Mouse (Mus musculus) myocyte (in vitro differentiated cells): ENCODE results near the gene Avpr2. TPM values are rescaled to one million over a fixed set of nuclear protein-coding genes. Genes with fewer than 3 reads are reported as not detected.

Experiments used
- H3K27me3 ChIP-seq: one replicate; pipeline ENCODE4 v1.6.1; 2011; ENCODE audit not compliant: control insufficient read depth, insufficient read depth, insufficient read length
- H3K36me3 ChIP-seq: one replicate; pipeline ENCODE4 v1.6.1; 2011; ENCODE audit not compliant: control insufficient read depth, insufficient read depth
- H3K4me2 ChIP-seq: one replicate; pipeline ENCODE4 v1.6.1; 2011; ENCODE audit warnings: low read depth, control low read depth
- H3K4me3 ChIP-seq: one replicate; pipeline ENCODE4 v1.5.1; 2011; ENCODE audit warnings: mild to moderate bottlenecking, control low read depth, moderate library complexity
- H3K79me2 ChIP-seq: one replicate; pipeline ENCODE4 v1.6.1; 2011; ENCODE audit not compliant: control insufficient read depth, insufficient read depth
- H3ac ChIP-seq: one replicate; pipeline ENCODE4 v1.6.1; 2011; ENCODE audit not compliant: control insufficient read depth, insufficient read length
- CEBPB ChIP-seq: IDR thresholded peaks from 2 replicates; pipeline ENCODE4 v1.6.1; 2011; ENCODE audit warnings: mild to moderate bottlenecking, moderate library complexity; ENCODE audit not compliant: poor library complexity, insufficient read depth, severe bottlenecking
- E2F4 ChIP-seq: IDR thresholded peaks from one replicate; pipeline ENCODE4 v1.6.1; 2011; ENCODE audit warnings: mild to moderate bottlenecking, control low read depth, moderate library complexity; ENCODE audit not compliant: insufficient read depth
- MAX ChIP-seq: IDR thresholded peaks from one replicate; pipeline ENCODE4 v1.6.1; 2011; ENCODE audit warnings: low read depth, mild to moderate bottlenecking, control low read depth
- MYOD1 ChIP-seq, 3 experiments: IDR thresholded peaks; one replicate each; pipeline ENCODE4 v1.6.1; 2011; ENCODE audit warnings: control low read depth in 2 of 3, low read depth in 2 of 3, mild to moderate bottlenecking in 2 of 3, moderate library complexity in 1 of 3; ENCODE audit not compliant: insufficient read length in 2 of 3, control insufficient read depth in 1 of 3
- MYOG ChIP-seq, 3 experiments: IDR thresholded peaks; one replicate each; pipeline ENCODE4 v1.6.1; 2011; ENCODE audit warnings: control low read depth in 2 of 3, low read depth in 2 of 3, mild to moderate bottlenecking in 2 of 3; ENCODE audit not compliant: insufficient read length in 2 of 3, control insufficient read depth in 1 of 3, insufficient read depth in 1 of 3
- POLR2A ChIP-seq: IDR thresholded peaks from one replicate; pipeline ENCODE4 v1.6.1; 2011; ENCODE audit warnings: low read depth, mild to moderate bottlenecking, control low read depth, moderate library complexity; ENCODE audit not compliant: insufficient read length
- POLR2AphosphoS2 ChIP-seq: IDR thresholded peaks from one replicate; pipeline ENCODE4 v1.6.1; 2011; ENCODE audit warnings: low read depth, control low read depth; ENCODE audit not compliant: insufficient read length
- REST ChIP-seq: IDR thresholded peaks from one replicate; pipeline ENCODE4 v1.6.1; 2011; ENCODE audit warnings: mild to moderate bottlenecking, control low read depth, moderate library complexity; ENCODE audit not compliant: insufficient read depth, insufficient read length
- SRF ChIP-seq: IDR thresholded peaks from one replicate; pipeline ENCODE4 v1.6.1; 2011; ENCODE audit warnings: low read depth; ENCODE audit not compliant: control insufficient read depth, insufficient read length
- TCF12 ChIP-seq: IDR thresholded peaks from one replicate; pipeline ENCODE4 v1.6.1; 2011; ENCODE audit warnings: mild to moderate bottlenecking, control low read depth; ENCODE audit not compliant: poor library complexity, insufficient read depth, severe bottlenecking
- TCF3 ChIP-seq: IDR thresholded peaks from one replicate; pipeline ENCODE4 v1.6.1; 2011; ENCODE audit warnings: low read depth, control low read depth; ENCODE audit not compliant: insufficient read length
- USF1 ChIP-seq: IDR thresholded peaks from one replicate; pipeline ENCODE4 v1.6.1; 2011; ENCODE audit warnings: low read depth, mild to moderate bottlenecking, control low read depth, moderate library complexity
- polyA plus RNA-seq: library from polyadenylated mRNA; unstranded; fragments of >200 nt; fragmentation: generic; extraction: Trizol; gene quantifications from one replicate; pipeline ENCODE4 v1.2.1, GENCODE M21; 2012; ENCODE audit warnings: missing spikeins

The Avpr2 gene
- polyA plus RNA-seq, 1 experiment: not detected

DNA sequence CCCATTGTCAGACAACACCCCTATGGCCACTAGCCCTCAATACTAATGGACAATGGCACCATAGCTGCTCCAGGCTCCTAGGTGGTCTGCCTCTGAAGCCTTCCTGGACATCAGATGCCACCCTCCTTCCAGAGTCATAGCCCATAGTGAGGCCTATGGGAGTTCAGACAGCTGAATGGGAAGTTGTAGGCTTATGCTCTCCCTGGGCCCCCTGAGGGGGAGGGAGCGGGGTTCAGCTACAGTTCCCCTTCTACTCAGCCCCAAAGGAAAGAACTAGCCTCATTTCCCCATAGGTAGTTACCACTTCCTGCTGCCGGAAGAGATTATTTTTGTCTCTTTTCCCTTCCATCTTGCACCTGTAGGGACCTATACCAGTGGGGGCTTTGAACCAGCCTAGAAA, 19.7 kb downstream of the Avpr2 start:
- Histone ChIP-seq H3K79me2 (no peaks in the 10 kb centered on the region), H3K4me3 (no peak overlapping the region), H3K4me2 (no peak overlapping the region), H3K27me3 (no peaks in the 10 kb centered on the region), H3ac (no peak overlapping the region), H3K36me3 (no peaks in the 10 kb centered on the region)
- TF ChIP-seq SRF (no peak), REST (no peak), TCF12 (no peak), E2F4 (no peak), MAX (no peak), TCF3 (no peak)

- no peak overlapping the region for H3K4me3 ChIP-seq
- H3K79me2 ChIP-seq: no peaks in the 10 kb centered on the region
- peak; percentile 63 for TF ChIP-seq POLR2A
- TF ChIP-seq SRF: no peak
- peak overlapping the region; percentile 61 for H3K4me2 ChIP-seq
- no peaks in the 10 kb centered on the region for H3K27me3 ChIP-seq
- no peaks in the 10 kb centered on the region for H3K36me3 ChIP-seq
- no peak overlapping the region for H3ac ChIP-seq
Measured at GRCm38 (mm10) chrX:73914827-73915703, 23.2 kb downstream of the Avpr2 start.

DNA sequence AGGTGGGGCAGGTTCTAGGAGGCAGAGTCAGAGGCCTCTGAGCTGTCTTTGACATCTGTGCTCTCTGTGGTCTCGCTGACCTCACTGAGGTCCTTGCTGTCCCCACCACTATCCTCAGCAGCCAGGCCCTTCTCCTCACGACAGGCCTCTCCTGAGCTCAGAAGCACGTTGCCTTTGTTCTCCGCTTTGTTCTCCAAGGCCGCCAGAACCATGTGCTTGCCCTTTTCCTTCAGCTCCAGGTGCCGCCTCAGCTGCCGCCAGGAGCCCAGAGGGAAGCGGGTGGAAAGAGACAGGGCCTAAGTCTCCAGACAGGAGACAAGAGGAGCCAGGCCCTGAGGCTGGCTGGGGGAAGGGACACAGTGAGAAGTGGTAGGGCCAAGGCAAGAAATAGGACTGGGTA, 25.0 kb downstream of the Avpr2 start:
- no peak overlapping the region for H3K4me3 ChIP-seq
- no peak overlapping the region for H3K4me2 ChIP-seq
- TF ChIP-seq TCF12: no peak
- no peak for TF ChIP-seq MYOD1 (IDR thresholded peaks at IDR 0.05; ENCODE audit: control insufficient read depth in 1 of 3, insufficient read length in 2 of 3, low read depth in 2 of 3)
- TF ChIP-seq MYOG (IDR thresholded peaks at IDR 0.05; ENCODE audit: control insufficient read depth in 1 of 3, insufficient read depth in 1 of 3, insufficient read length in 2 of 3, low read depth in 2 of 3): no peak
- no peak for TF ChIP-seq POLR2A
- no peak for TF ChIP-seq SRF
- TF ChIP-seq E2F4: no peak
- no peak for TF ChIP-seq MAX
- no peak for TF ChIP-seq POLR2AphosphoS2
- TF ChIP-seq CEBPB: no peak
- no peak for TF ChIP-seq REST
- no peak for TF ChIP-seq TCF3
- peaks cover 6% of the 10 kb centered on the region for H3K79me2 ChIP-seq
- H3ac ChIP-seq: no peak overlapping the region
- no peaks in the 10 kb centered on the region for H3K27me3 ChIP-seq
- no peaks in the 10 kb centered on the region for H3K36me3 ChIP-seq

GRCm38 (mm10) chrX:73918631-73919030, 26.7 kb downstream of the Avpr2 start:
- no peaks in the 10 kb centered on the region for H3K36me3 ChIP-seq
- peaks cover 6% of the 10 kb centered on the region for H3K79me2 ChIP-seq
- H3K4me2 ChIP-seq: no peak overlapping the region
- H3K27me3 ChIP-seq: no peaks in the 10 kb centered on the region
- H3ac ChIP-seq: no peak overlapping the region
- H3K4me3 ChIP-seq: no peak overlapping the region
- no peak for TF ChIP-seq MYOG (IDR thresholded peaks at IDR 0.05; ENCODE audit: control insufficient read depth in 1 of 3, insufficient read depth in 1 of 3, insufficient read length in 2 of 3, low read depth in 2 of 3)
- no peak for TF ChIP-seq REST
- TF ChIP-seq MAX: no peak
- TF ChIP-seq POLR2A: no peak
- no peak for TF ChIP-seq TCF12
- no peak for TF ChIP-seq SRF
- TF ChIP-seq CEBPB: no peak
- no peak for TF ChIP-seq E2F4
- no peak for TF ChIP-seq POLR2AphosphoS2
- no peak for TF ChIP-seq MYOD1 (IDR thresholded peaks at IDR 0.05; ENCODE audit: control insufficient read depth in 1 of 3, insufficient read length in 2 of 3, low read depth in 2 of 3)

- H3K27me3 ChIP-seq: no peaks in the 10 kb centered on the region
- TF ChIP-seq USF1 (no peak), MYOD1 (IDR thresholded peaks at IDR 0.05; ENCODE audit: control insufficient read depth in 1 of 3, insufficient read length in 2 of 3, low read depth in 2 of 3) (no peak), CEBPB (no peak), POLR2AphosphoS2 (no peak), TCF3 (no peak), SRF (no peak), E2F4 (no peak)
- H3K4me2 ChIP-seq: peak overlapping the region; percentile 86
- H3K79me2 ChIP-seq: peaks cover 6% of the 10 kb centered on the region
- H3K36me3 ChIP-seq: no peaks in the 10 kb centered on the region
- peak overlapping the region; percentile 35 for H3ac ChIP-seq
- H3K4me3 ChIP-seq: peak overlapping the region; percentile 53
Measured at GRCm38 (mm10) chrX:73921285-73921822, 29.5 kb downstream of the Avpr2 start.
